Mouse (Mus musculus): ENCODE results near the gene Slc6a16. TPM values are rescaled to one million over a fixed set of nuclear protein-coding genes. Genes with fewer than 3 reads are reported as not detected.
A peak's percentile ranks its signal among the peaks of the same experiment; 100 is the strongest.

Slc6a16 gene
- 1 to 10 TPM; 1.9 to 3.4 (median 2.6) TPM for total RNA-seq (2022)

DNA sequence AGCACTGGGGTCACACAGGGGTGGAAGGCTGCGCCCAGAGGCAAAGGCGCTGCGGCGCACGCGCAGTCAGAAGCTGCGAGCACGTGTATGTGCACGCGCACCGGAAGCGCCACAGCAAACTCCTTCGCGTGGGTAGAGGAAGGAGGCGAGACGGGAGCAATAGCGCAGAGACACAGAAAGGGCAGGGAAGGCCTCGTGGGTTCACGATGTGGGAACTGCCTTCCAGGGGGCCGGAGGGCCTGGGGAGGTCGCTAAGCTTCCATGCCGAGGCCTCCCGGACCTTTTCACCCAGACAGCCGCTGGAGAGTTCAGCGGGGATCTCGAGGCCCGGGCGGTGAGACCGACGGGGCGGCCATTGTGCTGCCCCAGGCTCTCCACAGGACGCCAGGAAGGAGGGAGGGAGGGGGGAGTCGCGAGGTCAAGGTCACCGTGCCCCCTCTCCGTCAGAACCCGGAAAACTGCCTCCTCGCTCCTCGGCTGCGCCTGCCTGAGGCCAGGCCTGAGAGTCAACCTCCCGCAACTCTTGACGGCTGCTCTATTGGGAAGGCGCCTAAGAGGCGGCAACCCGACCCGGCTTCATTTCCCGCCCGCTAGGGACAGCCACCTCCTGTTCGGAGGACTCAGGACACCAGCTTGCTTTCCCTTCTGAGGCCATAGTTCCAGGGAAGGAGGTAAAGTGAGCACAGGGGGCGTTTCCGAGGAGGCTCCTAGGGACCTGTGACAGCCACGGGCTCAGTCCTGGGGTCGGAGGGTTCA is at the start of gene Slc6a16:
TSS of gene Slc6a16 (plus strand) at position 453 of the 756 bp plus-strand sequence.
- DNase-seq (ENCODE audit: low spot score in 2 of 2), result peak in 1 of 2 experiments; percentile 57

DNA sequence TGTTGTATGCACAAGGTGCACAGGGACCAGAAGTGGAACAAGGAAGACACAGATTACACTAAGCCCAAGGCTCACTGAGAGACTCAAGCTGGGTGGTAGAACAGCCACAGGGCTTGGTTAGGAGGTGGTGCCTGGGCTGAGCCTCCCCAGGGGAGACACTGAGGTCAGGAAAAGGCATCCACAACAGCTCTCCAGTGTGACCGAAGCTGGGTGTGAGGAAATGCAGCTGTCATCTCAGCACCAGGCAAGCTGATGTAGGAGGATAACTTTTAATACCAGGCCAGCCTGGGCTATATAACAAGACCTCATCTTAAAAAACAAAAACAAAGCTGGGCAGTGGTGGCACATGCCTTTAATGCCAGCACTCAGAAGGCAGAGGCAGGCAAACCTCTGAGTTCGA is 49.7 kb upstream of the Slc6a16 start:
- DNase-seq (ENCODE audit: low spot score in 2 of 2), result no peak

DNA sequence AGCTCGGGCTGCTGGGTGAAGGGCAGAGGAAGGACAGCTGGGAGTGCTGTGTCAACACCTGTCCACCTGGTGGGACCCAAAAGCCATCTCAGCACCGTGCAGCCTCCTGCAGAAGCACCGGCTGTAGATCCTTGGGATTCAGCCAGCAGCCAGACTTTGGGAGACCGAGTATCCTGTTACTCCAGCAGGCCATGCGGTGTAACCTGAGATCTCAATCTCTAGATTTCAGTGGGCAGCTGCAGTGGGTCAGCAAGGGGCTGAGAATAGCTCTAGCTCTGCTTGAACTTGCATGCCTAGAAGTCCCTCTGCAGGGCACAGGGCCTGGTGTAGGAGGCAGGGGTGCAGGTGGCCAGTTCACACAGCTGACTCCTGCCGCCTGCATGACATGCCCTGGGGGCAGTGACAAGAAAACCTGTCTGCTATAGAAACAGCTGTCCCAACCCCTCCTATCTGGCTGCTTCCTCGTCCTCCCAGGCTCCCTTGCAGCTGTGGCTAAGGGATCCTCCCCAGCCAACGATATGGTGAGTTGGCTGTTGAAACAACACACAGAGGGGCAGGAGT is 49.0 kb upstream of the Slc6a16 start:
- DNase-seq (ENCODE audit: low spot score in 2 of 2), result no peak

DNA sequence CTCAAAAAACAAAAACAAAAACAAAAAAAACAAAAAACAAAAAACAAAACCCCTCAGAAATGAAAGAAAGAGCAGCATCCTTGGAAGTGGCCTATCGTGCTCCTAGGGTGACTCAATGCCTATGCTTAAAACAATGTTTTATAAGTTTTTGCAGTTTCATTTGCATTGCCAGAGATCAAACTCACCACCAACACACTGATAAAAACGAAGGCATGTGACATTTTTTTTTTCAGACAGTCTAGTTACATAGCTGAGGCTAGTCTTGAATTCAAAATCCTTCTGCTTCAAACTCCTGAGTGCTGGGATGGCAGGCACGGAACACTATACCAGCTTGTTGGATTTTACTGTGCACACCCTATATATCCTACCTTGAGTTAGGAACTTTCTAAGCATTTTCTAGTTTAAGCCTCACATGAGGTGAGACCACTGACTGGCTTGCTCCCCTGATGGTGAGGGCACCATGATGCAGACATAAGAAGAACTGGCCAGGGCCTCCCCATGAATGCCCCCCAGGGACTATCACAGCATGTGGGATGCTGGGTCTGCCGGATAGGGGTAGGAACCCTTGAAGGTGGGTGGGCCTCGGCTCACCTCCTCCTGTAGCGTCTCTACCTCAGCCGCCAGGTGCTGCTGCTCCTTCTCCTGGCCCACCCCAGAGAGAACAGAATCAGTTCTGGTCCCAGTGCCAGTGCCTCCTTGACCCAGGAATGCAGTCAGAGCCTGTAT is 48.1 kb upstream of the Slc6a16 start:
- no peak for DNase-seq (ENCODE audit: low spot score in 2 of 2)

DNA sequence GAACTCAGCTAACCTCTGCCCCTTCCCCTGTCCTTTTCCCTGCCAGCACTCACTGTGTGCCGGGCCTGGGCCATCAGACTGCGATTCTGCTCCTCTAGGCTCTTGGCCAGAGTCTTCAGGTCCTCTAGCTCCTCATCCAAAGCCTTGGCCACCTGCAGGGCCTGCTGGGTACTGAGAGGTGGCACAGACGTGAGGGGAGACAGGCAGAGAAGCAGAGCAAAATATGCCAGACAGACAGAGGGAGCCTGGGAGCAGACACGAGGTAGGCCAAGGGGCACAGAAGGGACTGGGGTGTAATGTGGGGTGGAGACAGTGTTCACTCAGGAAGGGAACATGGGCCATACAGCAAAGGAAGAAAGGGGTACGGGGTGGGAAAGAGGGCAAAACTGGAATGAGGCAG is 47.5 kb upstream of the Slc6a16 start:
- DNase-seq (ENCODE audit: low spot score in 2 of 2), result no peak

DNA sequence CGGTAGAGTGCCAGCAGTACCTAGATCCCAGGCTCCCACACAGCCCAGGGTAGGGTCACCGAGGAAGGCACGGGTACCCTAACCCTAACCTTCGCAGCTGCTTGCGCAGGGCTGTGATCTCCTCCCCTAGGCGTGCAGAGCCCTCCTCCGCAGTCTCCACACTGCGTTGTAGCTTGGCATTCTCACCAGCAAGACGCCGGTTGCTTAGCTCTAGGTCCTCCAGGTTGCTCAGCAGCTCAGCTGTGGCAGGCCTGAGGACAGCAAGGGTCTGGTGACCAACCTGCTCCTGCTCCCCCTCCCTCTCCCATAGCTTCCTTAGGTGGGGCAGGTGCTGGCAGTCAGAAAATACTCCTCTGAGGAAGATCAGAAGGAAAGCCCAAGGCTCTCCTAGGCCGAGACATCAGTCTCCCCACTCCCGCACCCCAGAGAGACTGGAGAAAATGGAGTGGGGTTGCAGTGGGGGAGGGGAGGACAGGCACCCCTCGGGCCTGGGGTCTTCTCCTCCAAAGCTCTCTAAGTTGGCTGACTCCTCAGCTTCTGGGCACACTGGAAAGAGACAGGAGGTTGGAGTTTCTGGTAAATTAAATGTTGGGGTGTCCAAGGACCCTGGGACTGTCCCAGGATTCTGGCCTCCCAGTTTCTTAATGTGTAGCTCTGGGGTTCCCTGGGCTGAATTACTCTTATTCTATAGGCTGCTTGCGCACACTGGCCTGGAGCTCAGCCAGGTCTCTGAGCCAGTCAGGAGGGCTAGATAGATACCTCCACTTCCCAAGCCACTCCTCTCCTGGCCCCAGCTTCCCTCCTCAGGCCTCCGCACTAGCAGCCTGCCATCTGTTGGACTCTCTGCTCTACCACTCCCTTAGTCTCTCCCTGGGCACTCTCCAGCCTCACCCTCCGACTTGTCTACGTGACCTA is 46.8 kb upstream of the Slc6a16 start:
- DNase-seq (ENCODE audit: low spot score in 2 of 2), result no peak

DNA sequence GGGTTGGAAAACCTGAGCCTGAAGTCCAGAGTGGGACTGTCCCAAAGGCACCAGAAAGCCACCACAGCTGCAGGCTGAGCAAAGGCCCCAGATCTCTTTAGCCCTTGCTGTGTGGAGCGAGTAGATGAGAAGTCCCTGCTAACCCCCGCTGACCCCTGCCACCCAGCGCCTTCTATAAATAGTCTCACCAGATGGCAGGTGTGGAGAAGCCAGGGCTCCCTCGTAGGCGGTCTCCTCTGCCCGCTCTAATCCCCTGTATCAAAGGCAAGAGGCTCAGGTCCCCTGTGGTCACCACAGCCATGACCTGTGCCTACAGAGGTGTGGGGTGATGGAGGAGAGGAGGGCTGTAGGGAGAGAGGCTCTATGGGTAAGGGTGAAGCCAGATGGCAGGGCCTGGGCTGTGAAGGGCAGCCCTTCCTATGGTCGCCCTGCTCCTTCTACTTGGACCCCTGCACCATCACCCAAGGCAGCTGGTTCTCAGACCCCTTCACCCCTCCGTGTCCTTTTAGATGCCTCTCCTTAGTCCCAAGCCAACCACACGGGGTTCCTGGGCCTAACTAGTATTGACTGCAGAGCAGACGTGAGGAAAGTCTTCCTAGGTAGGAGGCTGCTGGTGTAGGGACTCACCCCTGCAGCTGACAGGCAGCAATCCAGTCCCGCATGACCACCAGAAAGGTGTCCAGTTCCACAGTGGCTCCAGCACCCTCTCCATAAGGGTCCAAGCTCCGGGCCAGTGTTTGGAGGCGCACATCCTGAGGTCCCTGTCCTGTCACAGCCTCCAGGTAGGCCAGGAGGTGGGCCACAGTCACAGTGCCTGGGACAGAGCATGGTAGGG is 45.3 kb upstream of the Slc6a16 start:
- no peak for DNase-seq (ENCODE audit: low spot score in 2 of 2)

DNA sequence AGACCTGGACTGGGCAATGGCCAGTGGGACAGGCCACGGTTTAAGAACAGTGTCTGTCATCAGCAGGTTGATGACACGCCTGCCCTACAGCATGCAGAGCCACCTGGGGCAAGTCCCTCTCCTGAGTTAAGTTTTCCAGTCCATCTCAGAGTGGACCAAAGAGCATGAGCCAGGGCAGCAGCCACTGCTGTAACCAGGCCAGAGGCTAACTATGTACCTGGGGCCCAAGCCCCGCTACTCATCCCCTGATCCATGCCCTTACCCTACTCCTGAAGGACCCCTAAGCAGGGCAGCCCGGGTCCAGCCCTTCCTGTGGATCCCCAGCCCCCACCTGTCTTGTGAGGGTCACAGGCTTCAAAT is 44.7 kb upstream of the Slc6a16 start:
- no peak for DNase-seq (ENCODE audit: low spot score in 2 of 2)

DNA sequence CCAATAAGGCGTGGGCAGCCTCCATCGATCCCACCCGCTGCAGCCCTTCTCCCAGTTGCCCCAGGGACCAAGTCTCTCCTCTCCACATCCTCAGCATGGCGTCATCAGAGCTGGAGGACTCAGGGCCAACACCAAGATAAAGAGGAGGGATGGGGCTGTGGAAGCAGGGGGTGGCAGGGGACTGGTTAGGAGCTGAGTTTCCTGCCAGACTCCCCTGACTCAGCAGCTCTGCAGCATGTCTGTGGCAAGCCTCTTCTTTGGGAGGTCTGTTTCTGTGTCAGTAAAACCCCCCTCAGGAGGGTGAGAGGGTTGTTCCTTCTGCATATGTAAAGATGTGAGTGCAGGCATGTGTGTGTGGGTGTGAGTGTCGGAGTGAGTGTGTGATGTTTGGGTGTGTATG is 43.9 kb upstream of the Slc6a16 start:
- no peak for DNase-seq (ENCODE audit: low spot score in 2 of 2)

DNA sequence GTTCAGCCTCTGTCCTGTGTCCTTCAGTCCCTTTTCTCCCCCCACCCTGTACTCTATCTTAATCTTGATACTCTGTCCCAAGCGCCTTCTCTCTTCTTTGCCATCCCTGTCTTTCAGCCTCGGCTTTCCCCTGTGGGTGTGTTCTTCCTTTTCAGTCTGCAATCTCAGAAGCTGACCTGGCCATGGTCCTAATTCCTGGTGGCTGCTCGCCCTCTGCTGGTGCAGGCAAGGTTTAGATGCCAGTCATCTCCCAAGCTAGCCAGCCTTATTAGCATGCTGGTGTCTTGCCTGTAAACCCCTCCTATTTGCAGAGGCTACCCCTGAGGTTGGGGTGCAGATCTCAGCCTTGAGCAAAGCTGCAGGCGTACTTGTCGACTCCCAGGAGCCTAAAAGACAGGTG is 42.5 kb upstream of the Slc6a16 start:
- DNase-seq (ENCODE audit: low spot score in 2 of 2), result peak; percentile 69 to 71

DNA sequence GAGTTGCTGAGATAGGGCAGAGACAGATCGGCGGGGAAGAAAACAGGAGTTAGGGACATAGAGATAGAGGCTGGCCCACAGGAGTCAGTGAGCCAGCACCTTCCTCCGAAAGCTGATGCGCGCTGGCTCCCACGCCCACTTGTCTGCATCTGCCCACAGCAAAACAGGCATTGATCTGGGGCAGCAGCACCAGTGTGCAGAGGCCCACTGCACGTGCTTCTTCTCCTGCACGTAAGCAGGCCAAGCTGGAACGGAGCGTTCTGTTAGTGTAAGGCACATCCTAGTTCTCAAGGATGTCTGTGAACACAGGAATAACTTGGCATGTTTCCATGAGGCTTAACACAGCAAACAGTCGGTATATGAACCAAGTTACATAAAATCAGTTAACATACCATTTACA is 41.9 kb upstream of the Slc6a16 start:
- no peak for DNase-seq (ENCODE audit: low spot score in 2 of 2)

DNA sequence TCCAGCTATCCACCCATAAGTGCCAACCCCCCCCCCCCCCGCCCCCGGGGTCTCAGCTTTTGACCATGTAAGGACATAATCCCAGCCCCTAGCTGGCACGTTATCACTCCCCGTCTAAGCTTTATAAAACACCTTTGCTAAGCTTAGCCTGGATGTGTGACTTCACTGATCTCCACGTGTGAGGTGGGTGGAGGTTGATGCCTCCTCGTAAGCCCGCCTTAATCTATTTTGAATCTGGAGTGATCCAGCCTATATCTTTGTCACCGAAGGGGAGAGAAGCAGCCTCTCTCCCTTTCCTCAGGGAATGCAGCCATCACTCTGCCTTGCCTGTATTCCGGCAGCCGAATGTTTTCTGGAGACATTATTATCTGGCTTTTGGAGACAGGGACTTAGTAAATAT is 38.2 kb upstream of the Slc6a16 start:
- DNase-seq (ENCODE audit: low spot score in 2 of 2), result no peak

DNA sequence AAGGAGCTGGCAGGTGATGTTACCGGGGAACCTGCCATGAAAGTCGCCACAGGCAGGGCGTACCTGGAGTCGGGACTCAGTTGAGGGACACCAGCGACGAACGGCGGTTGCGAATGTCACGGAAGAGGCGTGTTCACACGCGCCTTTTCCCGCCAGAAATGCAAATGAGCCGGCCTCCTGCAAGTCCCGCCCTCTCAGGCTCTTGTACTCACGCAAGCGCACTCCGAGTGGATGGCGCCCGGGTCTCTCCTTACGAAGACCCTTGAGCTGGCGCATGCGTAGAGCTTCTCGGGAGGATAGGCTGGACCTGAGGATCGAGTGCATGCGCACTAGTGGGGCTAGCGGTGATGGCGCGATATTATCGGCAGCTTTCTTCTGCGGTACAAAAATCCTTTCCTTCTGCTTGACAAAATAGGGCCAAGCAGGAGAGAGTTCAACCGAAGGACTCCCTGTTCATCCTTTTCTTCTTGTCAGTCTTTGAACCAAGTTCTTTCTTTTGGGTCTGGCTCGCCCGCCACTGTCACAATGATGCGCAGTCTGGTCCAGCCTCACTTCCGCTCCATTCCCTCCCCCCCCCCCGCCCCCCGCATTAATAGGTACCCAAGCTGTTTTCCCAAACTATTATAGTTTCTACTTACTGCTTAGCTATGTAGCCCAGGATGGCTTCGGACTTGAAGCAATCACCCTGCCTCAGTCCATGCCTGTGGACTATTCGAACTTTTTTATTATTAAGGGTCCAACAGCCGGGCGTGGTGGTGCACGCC is 36.3 kb upstream of the Slc6a16 start, which contains the start of gene Ccdc155:
TSS of gene Ccdc155 (minus strand) at position 513 of the 764 bp plus-strand sequence.
- peak; percentile 90 to 92 for DNase-seq (ENCODE audit: low spot score in 2 of 2)

DNA sequence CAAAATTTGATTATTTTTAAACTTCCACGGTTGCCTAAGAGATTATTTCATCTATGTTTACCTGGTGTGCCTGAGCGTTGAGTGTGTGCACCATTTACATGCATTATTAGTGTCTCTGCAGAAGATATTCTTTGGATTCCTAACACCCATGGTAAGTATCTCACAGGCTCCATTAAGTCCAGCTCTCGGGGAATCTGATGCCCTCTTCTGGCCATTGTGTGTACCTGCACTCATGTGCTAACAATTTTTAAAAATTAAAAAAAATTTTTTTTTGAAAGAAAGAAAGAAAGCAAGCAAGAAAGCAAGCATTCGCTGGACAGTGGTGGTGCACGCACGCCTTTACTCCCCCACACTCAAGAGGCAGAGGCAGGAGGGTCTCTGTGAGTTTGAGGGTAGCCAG is 32.6 kb upstream of the Slc6a16 start:
- no peak for DNase-seq (ENCODE audit: low spot score in 2 of 2)

DNA sequence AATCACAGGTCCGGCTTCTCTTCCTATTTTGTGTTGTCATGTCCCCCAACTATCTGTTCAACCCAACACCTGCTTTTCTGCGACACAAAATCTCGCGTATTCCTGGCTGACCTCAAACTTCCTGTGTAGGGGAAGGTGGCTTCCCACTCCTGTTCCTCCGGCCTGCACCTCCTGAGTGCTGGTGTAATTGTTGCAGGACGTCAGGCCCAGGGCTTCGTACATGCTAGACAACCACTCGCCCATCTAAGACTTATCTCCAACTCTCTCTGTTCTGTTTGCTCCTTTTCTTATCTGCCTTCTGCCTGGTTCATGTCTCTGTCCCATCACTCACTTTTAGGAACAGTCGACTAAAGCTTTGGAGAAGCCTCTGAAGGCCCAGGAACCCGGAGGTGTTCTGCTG is 29.8 kb upstream of the Slc6a16 start:
- DNase-seq (ENCODE audit: low spot score in 2 of 2), result no peak

DNA sequence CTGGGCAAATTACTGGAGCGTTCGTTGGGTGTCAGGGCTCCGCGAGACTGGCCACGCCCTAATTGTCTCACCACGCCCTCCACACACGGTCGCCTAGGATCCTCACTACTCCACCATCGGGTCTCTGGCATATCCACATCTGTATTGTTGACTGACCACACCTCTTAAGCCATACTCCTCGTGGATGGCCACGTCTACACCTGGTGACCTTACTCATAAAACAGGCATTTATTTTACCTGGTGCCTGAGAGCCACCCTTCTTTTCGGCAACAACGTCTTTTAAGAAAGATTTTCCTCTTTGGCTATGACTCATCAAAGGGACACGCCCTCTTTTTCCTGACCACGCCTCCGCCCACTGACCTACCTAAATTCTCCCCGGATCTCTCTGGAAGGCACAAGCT is 29.0 kb upstream of the Slc6a16 start, which contains the start of gene Dkkl1:
TSS of gene Dkkl1 (minus strand) at position 297 of the 401 bp plus-strand sequence.
- no peak for DNase-seq (ENCODE audit: low spot score in 2 of 2)

DNA sequence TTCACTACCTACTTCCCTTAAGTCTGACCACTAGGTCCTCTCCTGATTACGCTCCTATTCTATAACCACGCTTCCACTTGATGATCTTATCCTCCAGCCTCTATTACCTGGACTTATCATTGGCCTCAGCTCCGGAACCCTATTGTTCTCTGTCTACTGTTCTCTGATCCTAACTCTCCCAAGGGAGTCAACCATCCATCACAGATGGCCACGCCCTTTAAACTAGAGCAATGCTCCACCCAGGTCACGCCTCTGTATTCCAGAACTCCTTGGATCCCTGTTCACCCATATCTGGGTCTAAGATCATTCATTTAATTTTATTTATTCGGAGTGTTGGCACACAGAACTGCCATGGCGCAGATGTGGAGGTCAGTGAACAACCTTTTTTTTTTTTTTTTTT is 28.5 kb upstream of the Slc6a16 start:
- no peak for DNase-seq (ENCODE audit: low spot score in 2 of 2)

DNA sequence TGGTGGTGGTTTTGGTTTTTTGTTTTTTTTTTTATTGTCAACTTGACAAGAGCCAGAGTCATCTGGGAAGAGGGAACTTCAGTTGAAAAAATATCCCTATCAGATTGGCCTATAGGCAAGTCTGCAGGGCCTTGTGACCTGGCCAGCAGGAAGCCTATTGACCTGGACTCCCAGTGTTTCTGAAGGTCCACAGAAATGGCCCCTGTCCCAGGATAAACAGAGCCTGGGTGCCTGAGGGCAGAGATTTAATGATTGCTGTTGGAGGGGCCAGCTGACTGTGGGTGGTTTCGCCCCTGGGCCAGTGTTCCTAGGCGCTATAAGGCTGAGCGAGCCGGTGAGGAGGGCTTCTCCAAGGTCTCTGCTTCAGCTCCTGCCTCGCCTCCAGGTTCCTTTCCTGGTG is 27.2 kb upstream of the Slc6a16 start:
- DNase-seq (ENCODE audit: low spot score in 2 of 2), result no peak

DNA sequence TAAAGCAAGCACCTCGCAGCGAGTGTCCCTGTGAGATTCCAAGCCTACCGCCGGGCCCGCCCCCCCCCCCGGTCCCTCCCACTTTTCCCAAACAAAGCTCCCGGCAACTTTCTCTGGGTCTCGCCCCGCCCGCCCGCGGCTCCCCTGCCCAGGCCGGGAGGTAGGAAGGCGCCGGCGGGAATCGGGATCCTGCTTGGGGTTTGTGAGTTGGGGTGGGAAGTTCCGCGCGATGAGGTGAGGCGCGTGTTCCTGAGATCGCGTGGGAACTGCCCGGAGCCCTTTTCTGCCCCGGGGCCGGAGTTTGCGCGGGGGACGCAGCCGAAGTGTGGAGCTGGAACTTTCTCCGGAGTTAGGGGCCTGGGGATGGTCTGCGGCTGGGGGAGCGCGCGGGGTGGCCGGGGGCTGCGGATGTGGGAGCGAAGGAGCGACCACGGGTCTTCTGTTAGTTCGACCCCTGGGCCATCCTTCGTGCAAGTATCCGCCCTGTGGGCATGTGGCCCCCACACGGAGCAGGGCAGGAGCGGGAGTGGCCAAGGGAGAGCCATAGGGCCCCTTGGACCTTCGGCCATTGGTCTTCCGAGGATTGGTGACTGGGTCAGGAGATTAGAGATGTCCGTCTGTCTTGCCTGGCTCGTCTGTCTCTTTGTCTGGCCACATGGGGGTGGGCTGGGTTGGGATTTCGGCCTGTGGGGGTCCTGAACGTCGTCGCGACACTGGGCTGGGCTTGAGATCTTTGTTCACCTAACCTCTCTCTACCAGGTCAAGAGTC is 25.0 kb upstream of the Slc6a16 start, which contains the start of gene Tead2:
TSS of gene Tead2 (plus strand) at position 81 of the 769 bp plus-strand sequence.
- no peak for DNase-seq (ENCODE audit: low spot score in 2 of 2)
